12 mouse cellular contexts compared by ENCODE assay signal in the genomic region with DNA sequence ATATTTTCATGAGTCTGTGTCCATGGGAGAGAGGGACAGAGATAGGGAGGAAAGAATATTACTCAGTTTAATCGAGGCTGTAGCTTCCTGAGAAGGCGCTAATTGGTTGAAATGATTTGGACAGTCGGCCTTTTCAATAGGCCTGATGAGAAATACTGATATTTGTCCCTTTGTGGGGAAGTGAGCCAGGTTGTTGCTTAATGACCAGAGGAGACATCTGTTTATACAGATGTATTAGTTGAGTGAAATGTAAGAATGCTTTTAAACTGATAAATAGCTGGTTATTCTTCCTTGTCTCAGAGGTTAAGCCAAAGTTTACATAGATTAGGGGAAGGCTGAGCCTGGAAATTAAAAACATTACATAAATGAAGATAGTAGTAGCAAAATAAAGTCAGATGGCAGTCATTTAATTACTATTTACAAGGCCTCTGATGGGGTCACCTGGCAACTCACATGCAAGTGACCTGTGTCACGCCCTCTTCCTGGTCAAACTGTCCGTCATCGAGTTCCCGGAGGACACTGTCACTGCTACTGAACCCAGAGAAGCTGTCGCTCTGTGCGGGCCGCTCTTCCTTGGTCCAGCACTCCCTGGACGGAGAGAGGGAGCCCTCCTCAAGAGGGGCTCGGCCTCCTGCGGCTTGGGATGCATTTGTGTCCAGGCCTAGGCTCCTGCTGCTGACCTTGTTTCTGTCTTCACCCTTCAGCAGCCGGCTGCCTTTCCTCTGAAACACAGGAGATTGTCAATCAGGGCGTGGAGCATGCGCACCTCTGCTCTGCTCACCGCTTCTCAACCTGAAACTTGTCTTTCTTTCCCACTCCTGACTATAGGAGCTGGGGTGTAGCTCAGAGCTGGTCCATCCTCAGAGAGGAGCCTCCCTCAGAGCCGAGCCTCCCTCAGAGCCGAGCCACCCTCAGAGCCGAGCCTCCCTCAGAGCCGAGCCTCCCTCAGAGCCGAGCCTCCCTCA. TPM values are rescaled to one million over a fixed set of nuclear protein-coding genes. Genes with fewer than 3 reads are reported as not detected.
DNase-seq lines count a peak whose midpoint lies in the region; ATAC-seq lines count a peak whose summit lies in the region.
"Had no signal": no experiment of that assay in that cellular context is flagged by ENCODE, and none has a peak within 500 bp of the region (broad histone marks: within the 10 kb centered on the region; RNA-seq: fewer than 3 reads in every experiment).

No protein-coding gene starts in this region.

- H3K4me2 ChIP-seq in heart, embryonic 12.5 days, result peak overlapping the region; percentile 54
- H3K4me2 ChIP-seq in midbrain, embryonic 13.5 days (replicated peaks), result peak overlapping the region; percentile 28

- peaks cover 27% of the 10 kb centered on the region for H3K36me3 ChIP-seq in heart, embryonic 12.5 days
- H3K36me3 ChIP-seq in hindbrain, embryonic 10.5 days, result peaks cover 20% of the 10 kb centered on the region
- 0 out of 2 replicates have a peak, but pooled peaks cover 9% of the 10 kb centered on the region for H3K36me3 ChIP-seq in midbrain, embryonic 13.5 days

- peaks cover 6% of the 10 kb centered on the region; the same call in 1 of the 2 replicates for H3K9me3 ChIP-seq in heart, embryonic 12.5 days (replicated peaks)
- H3K9me3 ChIP-seq in hindbrain, embryonic 10.5 days, result peaks cover 19% of the 10 kb centered on the region
- no peaks in the 10 kb centered on the region for H3K9me3 ChIP-seq in midbrain, embryonic 13.5 days

- H3K27ac ChIP-seq in heart, embryonic 12.5 days (ENCODE audit: poor library complexity, severe bottlenecking), result peak overlapping the region; percentile 23; the same call in 1 of the 2 replicates
- H3K27ac ChIP-seq in hindbrain, embryonic 10.5 days, result peak overlapping the region; percentile 69
- no peak overlapping the region for H3K27ac ChIP-seq in midbrain, embryonic 13.5 days

- H3K4me1 ChIP-seq in heart, embryonic 12.5 days (replicated peaks), result no peaks in the 10 kb centered on the region
- peaks cover 13% of the 10 kb centered on the region; the same call in 1 of the 2 replicates for H3K4me1 ChIP-seq in hindbrain, embryonic 10.5 days (replicated peaks)
- H3K4me1 ChIP-seq in midbrain, embryonic 13.5 days (replicated peaks), result no peaks in the 10 kb centered on the region

- 61% methylated on average over 22 of the region's 22 CpGs for WGBS in heart, embryonic 12.5 days
- WGBS in hindbrain, embryonic 10.5 days, result 58% methylated on average over 22 of the region's 22 CpGs
- 61% methylated on average over 22 of the region's 22 CpGs for WGBS in midbrain, embryonic 13.5 days

- no peak for DNase-seq in heart, adult 9 months (ENCODE audit: low spot score in 2 of 2)
- peak; percentile 34 for DNase-seq in adipocyte (ENCODE audit: low spot score)
- no peak for DNase-seq in hindbrain, embryonic 10.5 days (ENCODE audit: low spot score)
- DNase-seq in left cerebral cortex, postnatal 36 days (ENCODE audit: low spot score in 2 of 2), result no peak
- no peak for DNase-seq in natural killer cell, adult 2 months (ENCODE audit: low spot score in 2 of 2)
- DNase-seq in frontal cortex, postnatal 10 days (ENCODE audit: low spot score in 2 of 2), result no peak
- DNase-seq: adrenal gland, postnatal 10 days; kidney, postnatal 14 days; lung, postnatal 10 days; retina, postnatal 1 day had no signal

- peak; percentile 39; the same call in 1 of the 2 replicates for ATAC-seq in heart, embryonic 12.5 days (ENCODE audit: insufficient number of reproducible peaks, low FRiP score)
- ATAC-seq in midbrain, embryonic 13.5 days, result peak; percentile 50; the same call in 1 of the 2 replicates

- H3K4me3 ChIP-seq in heart, embryonic 12.5 days, result peak overlapping the region; percentile 29
- H3K4me3 ChIP-seq in hindbrain, embryonic 10.5 days, result peak overlapping the region; percentile 27
- peak overlapping the region; percentile 22 for H3K4me3 ChIP-seq in midbrain, embryonic 13.5 days (replicated peaks)

- H3K27me3 ChIP-seq in heart, embryonic 12.5 days (replicated peaks), result no peaks in the 10 kb centered on the region
- no peaks in the 10 kb centered on the region for H3K27me3 ChIP-seq in hindbrain, embryonic 10.5 days (ENCODE audit: insufficient read depth, poor library complexity, severe bottlenecking)
- no peaks in the 10 kb centered on the region for H3K27me3 ChIP-seq in midbrain, embryonic 13.5 days

- intact Hi-C loops in left cerebral cortex, postnatal 36 days (cut with DNase I), result no loop called here

- peak overlapping the region; percentile 56; the same call in 1 of the 2 replicates for H3K9ac ChIP-seq in heart, embryonic 12.5 days
- no peak overlapping the region for H3K9ac ChIP-seq in midbrain, embryonic 13.5 days (replicated peaks)

RNA-seq across cellular contexts. Expression of a gene that starts 40.6 kb away (rescaled TPM):
- polyA plus RNA-seq in heart, embryonic 12.5 days (2016; fragmentation: Nextera tagmentation; extraction: Ambion mirVana), result 104 and 110 TPM in 2 replicates
- 117 and 138 TPM in 2 replicates for polyA plus RNA-seq in hindbrain, embryonic 10.5 days (2016; fragmentation: Nextera tagmentation; extraction: Ambion mirVana)
- 189 and 208 TPM in 2 replicates for polyA plus RNA-seq in midbrain, embryonic 13.5 days (2015; fragmentation: Nextera tagmentation; extraction: Ambion mirVana)
- 10 to 100 TPM; 51.0 to 54.8 TPM for total RNA-seq in left cerebral cortex, postnatal 36 days (2021)

RNA-seq across cellular contexts. Expression of a gene that starts 54.9 kb away (rescaled TPM):
- polyA plus RNA-seq in heart, embryonic 12.5 days (2016; fragmentation: Nextera tagmentation; extraction: Ambion mirVana), result 6.5 and 6.8 TPM in 2 replicates
- 7.3 and 8.5 TPM in 2 replicates for polyA plus RNA-seq in hindbrain, embryonic 10.5 days (2016; fragmentation: Nextera tagmentation; extraction: Ambion mirVana)
- polyA plus RNA-seq in midbrain, embryonic 13.5 days (2015; fragmentation: Nextera tagmentation; extraction: Ambion mirVana), result 7.6 and 8.5 TPM in 2 replicates
- total RNA-seq in left cerebral cortex, postnatal 36 days (2021), result 10 to 100 TPM; 19.8 to 22.9 TPM
